Mouse (Mus musculus): ENCODE data around the gene Exoc4.
A peak's percentile ranks its signal among the peaks of the same experiment; 100 is the strongest.

DNA sequence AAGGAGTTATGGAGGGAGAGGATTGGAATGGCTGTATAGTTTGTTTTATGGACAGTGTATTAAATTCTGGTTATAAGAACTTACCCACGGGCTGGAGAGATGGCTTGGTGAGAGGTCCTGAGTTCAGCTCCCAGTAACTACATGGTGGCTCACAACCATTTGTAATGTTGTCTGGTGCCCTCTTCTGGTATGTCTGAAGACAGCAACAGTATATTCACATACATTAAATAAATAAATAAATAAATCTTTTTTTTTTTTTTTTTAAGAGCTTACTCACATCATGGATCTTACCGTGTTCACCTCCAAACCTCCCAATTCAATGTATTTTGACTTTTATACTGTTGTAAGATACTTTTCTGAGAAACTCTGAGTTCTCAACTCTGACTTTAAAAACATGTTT is 143.1 kb downstream of the Exoc4 start:
- TF ChIP-seq CTCF (IDR thresholded peaks at IDR 0.05; ENCODE audit: extremely low read depth, insufficient read length, insufficient replicate concordance, low read depth, low read length) (peak; percentile 4; the same call in 1 of the 2 replicates), POLR2A (IDR thresholded peaks at IDR 0.05; ENCODE audit: low read depth, low read length) (no peak)

All from small intestine, adult 2 months (tissue).